Mouse (Mus musculus): ENCODE measurements around the gene Loxl4. TPM values are rescaled to one million over a fixed set of nuclear protein-coding genes. Genes with fewer than 3 reads are reported as not detected.

Loxl4 gene
- total RNA-seq, 2 experiments from 2014 or later, result 0.67 to 0.92 TPM

DNA sequence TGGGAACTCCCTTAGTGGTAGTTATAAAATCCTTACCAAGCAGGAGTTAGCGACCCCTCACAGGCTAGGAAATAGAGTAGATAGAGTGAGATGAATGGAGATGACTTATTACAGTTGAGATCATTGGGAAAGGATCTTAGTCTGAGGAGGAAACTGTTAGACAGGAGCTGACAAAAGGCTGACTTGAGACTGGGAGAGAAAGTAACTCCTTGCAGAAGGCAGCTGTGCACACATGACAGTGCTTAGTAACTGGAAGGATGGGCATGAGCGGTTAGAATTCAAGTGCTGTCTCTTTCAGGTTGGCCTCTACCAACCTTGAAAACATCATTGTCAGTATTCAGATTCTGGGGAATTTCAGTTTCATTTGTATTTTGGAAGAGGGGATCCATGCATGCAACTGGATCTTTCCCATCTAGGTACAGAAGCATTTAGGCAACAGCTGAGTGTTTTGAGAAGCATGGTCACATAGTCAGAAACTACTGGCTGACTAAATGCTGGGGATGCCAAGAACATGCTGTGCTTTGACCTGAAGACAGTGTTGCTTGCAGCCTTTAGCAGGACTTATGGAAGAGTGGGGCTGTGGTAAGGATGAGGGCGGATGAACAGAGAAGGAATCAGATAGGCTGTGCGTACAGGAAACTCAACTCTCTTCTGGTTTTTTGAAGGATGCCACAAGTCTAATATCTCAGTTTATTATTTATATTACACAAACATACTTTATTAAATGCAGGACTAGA is 46.2 kb downstream of the Loxl4 start:
- DNase-seq, result peak; percentile 27 to 58

DNA sequence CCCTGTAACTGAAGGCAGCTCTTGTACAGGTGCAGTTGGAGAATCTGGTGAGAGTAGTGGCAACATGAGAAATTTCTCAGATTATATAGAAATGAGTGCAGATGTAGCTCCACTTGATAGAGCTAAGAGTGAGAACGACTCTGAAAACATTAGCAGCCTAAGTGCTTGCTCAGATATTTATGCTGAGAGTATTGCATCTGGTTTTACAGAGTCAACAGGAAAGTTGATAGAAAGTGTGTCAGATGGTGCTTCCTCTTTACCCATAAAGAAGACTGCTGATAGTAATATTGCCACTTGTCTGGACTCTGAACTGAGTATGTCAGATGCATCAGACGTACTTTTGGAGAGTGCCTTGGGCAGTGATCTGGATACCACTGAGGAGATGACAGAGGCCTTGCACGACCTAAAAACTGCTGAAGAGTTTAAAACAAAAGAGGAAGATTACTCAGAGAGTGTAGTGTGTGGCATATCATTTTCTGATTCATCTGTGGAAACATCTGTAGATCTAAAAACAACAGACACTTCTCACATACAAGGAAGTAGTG is 48.8 kb downstream of the Loxl4 start:
- DNase-seq, result peak in 1 of 2 experiments; percentile 11

DNA sequence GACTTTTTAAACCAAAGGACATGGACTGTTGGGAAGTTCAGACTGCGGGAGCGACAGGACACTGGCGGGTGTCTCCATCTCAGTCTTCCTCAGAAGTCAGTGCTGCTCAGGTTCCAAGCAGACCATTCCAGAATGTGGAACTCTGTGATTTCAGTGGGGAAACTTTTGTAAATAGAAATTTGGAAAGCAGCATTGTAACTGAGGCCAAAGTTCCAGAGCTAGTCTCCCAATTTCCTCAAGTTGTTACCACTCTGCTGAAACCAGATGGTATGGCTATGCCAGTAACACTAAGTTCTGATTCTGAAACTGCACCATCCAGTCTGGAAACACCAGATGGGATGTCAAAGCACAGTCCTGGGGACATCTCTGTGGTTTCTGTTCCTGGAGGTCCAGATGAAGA is 49.6 kb downstream of the Loxl4 start:
- DNase-seq, result no peak

DNA sequence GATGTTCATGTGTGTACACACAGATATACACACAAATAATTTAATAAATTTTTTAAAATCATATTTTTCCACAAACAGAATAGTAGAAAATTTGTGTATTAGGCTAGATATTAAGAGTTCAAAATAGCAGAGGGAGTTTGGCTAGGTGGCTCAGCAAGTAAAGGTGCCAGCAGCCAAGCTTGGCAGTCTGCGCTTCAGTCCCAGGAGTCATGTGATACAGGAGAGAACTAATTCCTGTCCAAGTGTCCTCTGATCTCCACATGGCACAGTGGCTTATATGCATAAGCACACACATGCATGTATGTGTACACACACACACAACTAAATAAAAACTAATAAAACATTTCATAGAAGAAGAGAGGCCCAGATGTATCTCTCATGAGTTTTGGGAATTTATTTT is 50.6 kb downstream of the Loxl4 start:
- peak; percentile 35 to 39 for DNase-seq

DNA sequence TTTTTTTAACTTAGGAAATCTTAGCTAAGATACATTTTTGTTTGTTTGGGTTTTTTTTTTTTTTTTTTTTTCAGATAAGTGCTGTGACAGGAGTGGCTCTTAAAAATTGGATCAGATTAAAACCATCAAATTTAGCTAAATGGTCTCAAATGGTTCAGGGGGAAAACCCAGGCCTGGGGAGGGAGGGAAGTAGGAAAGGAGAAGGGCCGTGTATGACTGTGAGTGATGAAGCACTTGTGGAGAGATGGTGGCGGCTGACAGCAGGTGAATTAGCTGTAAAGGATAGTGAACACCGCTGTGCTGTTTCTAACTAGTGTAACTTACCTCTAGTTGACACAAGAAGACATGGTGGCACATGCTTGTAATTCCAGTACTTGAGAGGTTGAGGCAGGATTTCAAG is 53.9 kb downstream of the Loxl4 start:
- DNase-seq, result no peak

Other genes with a start within 250 kb of the Loxl4 start
- not detected for gene Crtac1, start 181.0 kb downstream of the Loxl4 start, total RNA-seq (2021)
- 10 to 100 TPM; 22.8 to 28.9 TPM for gene R3hcc1l, start 94.1 kb downstream of the Loxl4 start, total RNA-seq (2021)
- gene Pyroxd2, start 140.0 kb upstream of the Loxl4 start, total RNA-seq (2021), result 1 to 10 TPM; 3.3 to 4.3 TPM
- gene Hps1, start 167.2 kb upstream of the Loxl4 start, total RNA-seq (2021), result 1 to 10 TPM; 1.4 to 1.5 TPM